Mouse (Mus musculus) cortical plate, adult 2 months (tissue): ENCODE measurements around the gene Plxnb2. TPM values are rescaled to one million over a fixed set of nuclear protein-coding genes. Genes with fewer than 3 reads are reported as not detected.
A peak's percentile ranks its signal among the peaks of the same experiment; 100 is the strongest.

Source experiments
- H3K27ac ChIP-seq: fragments of 200-500 bp; 2 replicates; pipeline ENCODE4 v1.5.1; 2012; ENCODE audit warnings: low read length, control low read depth, inconsistent platforms; ENCODE audit not compliant: insufficient read depth
- H3K4me1 ChIP-seq: fragments of 200-500 bp; 2 replicates; pipeline ENCODE4 v1.6.1; 2011; ENCODE audit warnings: low read length; ENCODE audit not compliant: control insufficient read depth, insufficient read depth
- H3K4me3 ChIP-seq: fragments of 200-500 bp; 2 replicates; pipeline ENCODE4 v1.5.1; 2011; ENCODE audit warnings: mild to moderate bottlenecking, low read length, control low read depth; ENCODE audit not compliant: insufficient read depth
- CTCF ChIP-seq: fragments of 200-500 bp; IDR thresholded peaks from 2 replicates; pipeline ENCODE4 v1.5.1; 2011; ENCODE audit warnings: mild to moderate bottlenecking, control low read depth, low read length; ENCODE audit not compliant: insufficient read depth; ENCODE audit errors: extremely low read depth
- POLR2A ChIP-seq: fragments of 200-500 bp; IDR thresholded peaks from 2 replicates; pipeline ENCODE4 v1.6.1; 2011; ENCODE audit warnings: mild to moderate bottlenecking, low read length, control low read depth; ENCODE audit not compliant: insufficient read depth; ENCODE audit errors: extremely low read depth
- polyA plus RNA-seq: library from polyadenylated mRNA; depleted of rRNA; stranded (reverse); fragments of >200 nt; gene quantifications from 2 replicates; pipeline ENCODE4 v1.2.3, GENCODE M21; 2012

The Plxnb2 gene
- polyA plus RNA-seq, 1 experiment = 52.9 TPM

DNA sequence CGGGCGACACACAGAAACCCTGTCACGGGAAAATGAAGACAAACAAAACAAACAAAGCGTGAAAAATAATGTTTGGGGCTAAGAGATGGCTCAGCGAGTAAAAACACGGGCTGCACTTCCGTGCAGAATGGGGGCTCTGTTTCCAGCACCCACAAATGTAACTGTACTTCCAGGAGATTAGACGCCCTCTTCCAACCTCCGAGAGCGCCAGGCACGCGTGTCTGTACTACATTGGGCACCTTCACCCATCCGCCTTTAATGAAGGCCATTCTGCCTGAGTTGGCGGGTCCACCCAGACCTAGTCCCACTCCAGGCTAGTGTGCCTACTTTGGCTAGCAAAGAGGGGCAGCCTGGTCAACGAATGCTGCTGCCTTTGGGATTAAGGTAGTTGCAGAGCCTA is 16.5 kb upstream of the Plxnb2 start:
- H3K4me1 ChIP-seq = peaks cover 4% of the 10 kb centered on the region
- H3K4me3 ChIP-seq = peak overlapping the region; percentile 87
- TF ChIP-seq CTCF (no peak), POLR2A (no peak)
- H3K27ac ChIP-seq = no peak overlapping the region; the same call in 1 of the 2 replicates

DNA sequence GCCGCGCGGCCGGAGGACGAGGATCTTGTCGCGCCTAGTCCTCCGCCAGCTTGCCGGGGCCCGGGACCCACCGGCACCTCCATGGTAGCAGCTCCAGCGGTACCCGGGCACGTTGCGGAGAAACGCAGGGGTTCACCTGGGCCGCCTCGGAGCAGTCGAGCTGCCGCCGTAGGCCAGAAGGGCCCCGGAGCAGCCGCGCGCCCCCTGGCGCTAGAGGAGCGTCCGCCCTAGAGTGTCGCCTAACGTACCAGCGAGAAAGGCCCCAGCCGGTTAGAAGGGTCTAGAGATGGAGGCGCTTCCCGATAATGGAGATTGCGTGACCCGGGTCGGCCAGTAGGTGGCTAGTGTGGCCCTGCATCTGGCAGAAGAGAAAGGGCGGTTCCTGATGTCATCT is 15.7 kb upstream of the Plxnb2 start, which contains the start of gene Dennd6b:
Dennd6b (minus strand) TSS at position 184 of the 394 bp plus-strand sequence.
- Histone ChIP-seq H3K4me1 (peaks cover 4% of the 10 kb centered on the region), H3K27ac (peak within 1 kb of the TSS; percentile 99)
- TF ChIP-seq POLR2A (peak; percentile 55; the same call in 1 of the 2 replicates), CTCF (peak; percentile 55; the same call in 1 of the 2 replicates)

DNA sequence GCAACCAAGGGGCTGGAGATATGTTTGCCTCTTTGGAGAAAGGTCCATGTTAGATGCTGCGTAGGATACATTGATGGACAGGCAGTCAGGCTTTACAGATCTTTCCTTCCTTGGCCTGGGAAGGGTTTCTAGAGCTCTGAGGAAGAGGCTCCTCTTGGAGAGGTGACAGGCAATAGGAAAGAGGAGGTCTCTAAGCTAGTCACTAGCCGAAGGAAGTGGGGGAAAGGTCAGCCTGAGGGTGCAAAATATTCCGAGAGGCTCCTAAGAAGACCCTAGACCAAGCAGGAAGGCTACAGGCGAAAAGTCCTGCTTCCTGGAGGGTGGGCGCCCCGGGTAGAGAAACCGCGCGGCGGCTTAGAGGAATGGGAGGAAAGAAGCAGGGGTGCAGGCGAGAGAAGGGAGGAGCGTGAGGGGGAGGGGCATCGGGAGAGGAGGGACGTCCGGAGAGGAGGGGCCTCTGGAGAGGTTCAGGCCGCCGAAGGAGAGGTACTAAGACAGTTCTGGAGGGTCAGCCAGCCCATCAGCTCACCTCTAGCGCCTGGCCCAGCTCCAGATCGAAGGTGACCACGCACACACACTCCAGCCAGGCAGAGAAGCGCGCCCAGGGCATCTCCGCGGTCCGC is 15.2 kb upstream of the Plxnb2 start:
- peak overlapping the region; percentile 99 for H3K27ac ChIP-seq
- H3K4me1 ChIP-seq = peaks cover 4% of the 10 kb centered on the region
- TF ChIP-seq CTCF (no peak), POLR2A (peak; percentile 90)
- H3K4me3 ChIP-seq = peak overlapping the region; percentile 87

More for the DNA sequence above, 15.7 kb upstream of the Plxnb2 start, which contains the start of gene Dennd6b:
- peak within 1 kb of the TSS; percentile 87 for H3K4me3 ChIP-seq

DNA sequence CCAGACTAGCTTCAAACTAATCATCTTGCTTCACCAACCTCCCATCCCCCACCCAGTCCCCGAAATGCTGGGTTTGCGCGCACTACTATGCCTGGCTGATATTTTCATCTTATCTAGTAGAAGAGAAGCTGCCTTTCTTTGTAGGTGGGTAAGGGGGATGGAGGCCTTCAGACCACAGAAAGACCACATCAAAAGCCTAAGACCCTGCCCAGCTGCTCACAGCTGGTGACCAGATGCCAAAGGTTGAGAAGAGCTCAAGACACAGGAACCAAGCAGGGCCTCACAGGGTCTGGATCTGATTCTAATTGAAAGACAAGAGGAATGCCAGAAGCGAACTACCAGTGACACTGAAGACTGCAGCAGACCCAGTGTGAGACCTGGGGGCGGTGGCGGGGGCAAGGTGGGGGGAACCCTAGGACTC is 14.7 kb upstream of the Plxnb2 start:
- peaks cover 4% of the 10 kb centered on the region for H3K4me1 ChIP-seq
- H3K27ac ChIP-seq = no peak overlapping the region
- H3K4me3 ChIP-seq = peak overlapping the region; percentile 87
- TF ChIP-seq CTCF = no peak
- TF ChIP-seq POLR2A = no peak

DNA sequence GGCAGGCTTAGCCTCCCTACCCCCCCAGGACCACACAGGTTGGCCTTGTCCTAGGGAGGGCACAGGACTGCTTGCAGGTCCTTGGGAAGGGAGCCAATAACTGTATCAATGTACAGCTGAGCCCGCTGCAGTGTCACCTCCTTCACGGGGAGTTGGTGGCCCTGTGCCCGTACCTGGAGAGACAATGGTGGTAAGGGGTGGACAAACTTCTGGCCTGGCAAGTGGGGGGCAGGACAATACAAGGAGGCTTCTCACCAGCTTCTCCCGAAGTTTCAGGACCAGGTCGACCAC is 4.3 kb upstream of the Plxnb2 start:
- no peak overlapping the region for H3K4me3 ChIP-seq
- peaks cover 2% of the 10 kb centered on the region for H3K4me1 ChIP-seq
- H3K27ac ChIP-seq = no peak overlapping the region
- TF ChIP-seq CTCF = no peak
- no peak for TF ChIP-seq POLR2A

DNA sequence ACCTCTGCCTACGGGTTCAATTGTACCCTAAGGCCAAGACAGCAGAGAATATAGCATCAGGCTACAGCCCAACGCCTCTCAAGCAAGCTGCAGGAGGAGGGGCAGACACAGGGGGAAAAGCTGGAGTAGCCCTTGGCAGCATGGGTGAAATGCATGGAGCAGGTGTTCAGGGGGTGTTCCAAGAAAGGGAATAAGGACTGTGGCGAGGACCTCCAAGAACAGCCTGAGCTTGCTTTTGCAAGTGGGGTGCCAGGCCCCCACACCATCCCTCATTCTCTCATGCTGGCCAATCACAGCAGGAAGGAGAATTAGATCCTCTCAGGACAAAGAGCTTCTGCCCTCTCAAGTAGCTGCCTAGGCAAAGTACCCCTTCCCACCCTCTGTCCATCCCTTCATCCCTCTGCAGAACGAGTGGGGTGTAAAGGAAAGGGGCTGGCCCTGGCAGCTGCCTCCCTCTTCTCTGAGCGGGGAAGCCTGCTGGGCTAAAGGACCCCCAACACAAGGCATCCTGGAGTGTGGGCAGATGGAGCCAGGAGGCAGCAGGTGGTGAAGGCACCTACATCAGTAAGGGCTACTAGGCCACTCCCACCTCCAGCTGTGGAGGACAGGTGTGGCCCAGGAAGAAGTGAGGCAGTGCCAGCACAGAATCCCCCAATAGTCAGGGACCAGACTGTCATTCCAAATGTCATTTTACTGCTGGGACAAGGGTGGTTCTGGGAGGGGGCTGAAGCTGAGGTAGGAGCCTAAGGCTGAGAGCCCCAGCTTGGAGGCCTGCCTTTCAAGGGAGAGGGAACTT is 3.8 kb upstream of the Plxnb2 start:
- Histone ChIP-seq H3K4me1 (peaks cover 3% of the 10 kb centered on the region), H3K27ac (no peak overlapping the region), H3K4me3 (no peak overlapping the region)
- TF ChIP-seq POLR2A (no peak), CTCF (no peak)

DNA sequence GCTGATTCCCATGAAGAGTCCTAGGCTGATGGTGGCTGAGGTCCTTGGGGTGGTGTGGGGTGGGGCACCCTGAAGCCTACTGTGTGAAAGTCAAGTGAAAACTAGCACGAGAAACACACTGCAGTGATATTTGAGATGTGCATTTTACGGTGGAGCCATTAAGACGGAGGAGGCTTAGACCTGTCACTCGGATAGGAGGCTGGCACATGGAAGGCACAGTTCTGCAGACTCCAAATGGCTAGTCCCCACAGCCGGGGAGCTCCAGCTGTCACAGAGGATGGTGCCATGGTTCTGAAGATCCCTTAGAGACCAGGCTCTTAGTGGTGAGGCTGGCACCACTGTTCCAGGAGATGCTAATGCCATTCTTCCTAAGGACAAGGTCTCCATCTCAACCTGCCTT is 2.3 kb upstream of the Plxnb2 start:
- Histone ChIP-seq H3K4me1 (peaks cover 5% of the 10 kb centered on the region), H3K4me3 (no peak overlapping the region), H3K27ac (no peak overlapping the region)
- TF ChIP-seq POLR2A (no peak), CTCF (no peak)

DNA sequence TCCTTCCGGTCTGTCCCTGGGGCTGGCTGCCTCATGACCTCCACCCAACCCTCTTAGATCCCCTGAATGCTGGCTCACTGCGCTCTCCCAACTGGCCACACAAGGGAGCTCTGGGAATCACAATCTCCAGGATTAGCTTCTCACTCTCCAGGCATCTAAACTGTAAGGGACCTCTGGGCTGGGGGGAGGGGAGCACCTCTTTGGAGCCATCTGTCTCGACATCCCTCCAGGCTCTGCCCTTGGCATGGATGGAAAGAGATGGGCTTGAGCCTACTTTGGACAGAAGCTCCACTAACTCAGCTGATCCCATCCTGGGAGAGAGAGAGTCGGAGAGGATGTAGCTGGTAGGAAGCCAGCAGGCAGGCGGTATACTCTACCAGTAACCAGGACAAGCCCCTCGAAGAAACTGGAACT is 1.7 kb upstream of the Plxnb2 start:
- Histone ChIP-seq H3K4me3 (no peak overlapping the region), H3K27ac (peak overlapping the region; percentile 12; the same call in 1 of the 2 replicates), H3K4me1 (peaks cover 5% of the 10 kb centered on the region)
- no peak for TF ChIP-seq POLR2A
- TF ChIP-seq CTCF = no peak

DNA sequence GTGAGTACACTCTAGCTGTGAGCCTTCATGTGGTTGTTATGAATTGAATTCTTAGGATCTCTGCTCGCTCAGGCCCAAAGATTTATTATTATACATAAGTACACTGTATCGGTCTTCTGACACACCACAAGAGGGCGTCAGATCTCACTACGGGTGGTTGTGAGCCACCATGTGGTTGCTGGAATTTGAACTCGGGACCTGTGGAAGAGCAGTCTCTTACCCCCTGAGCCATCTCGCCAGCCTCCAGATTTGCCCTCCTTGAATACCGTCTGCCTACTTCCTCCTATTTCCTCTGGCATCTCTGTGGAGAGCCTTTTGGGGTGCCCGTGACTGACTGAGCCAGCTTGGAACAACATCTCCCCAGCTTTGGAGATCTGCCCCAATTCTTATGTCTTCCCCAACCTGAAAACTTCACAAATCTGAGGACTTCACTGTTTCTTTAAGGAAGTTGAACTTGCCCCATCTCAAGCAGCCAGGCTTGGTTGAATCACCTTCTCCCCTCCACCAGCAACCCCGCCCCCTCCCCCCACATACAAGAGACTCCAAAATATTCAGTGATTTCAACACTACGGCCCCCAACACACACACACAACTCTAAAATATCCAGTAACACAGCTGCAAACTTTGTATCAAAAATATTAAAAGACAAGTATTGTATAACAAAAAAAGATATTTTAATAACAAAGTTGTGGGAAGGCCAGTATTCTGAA is 1.1 kb upstream of the Plxnb2 start:
- no peak for TF ChIP-seq CTCF
- no peak for TF ChIP-seq POLR2A
- Histone ChIP-seq H3K4me3 (no peak overlapping the region), H3K4me1 (peaks cover 5% of the 10 kb centered on the region)

More for the DNA sequence above, 1.1 kb upstream of the Plxnb2 start:
- no peak overlapping the region for H3K27ac ChIP-seq
